Mouse (Mus musculus): Measurements from ENCODE around the gene Gm49322.

DNA sequence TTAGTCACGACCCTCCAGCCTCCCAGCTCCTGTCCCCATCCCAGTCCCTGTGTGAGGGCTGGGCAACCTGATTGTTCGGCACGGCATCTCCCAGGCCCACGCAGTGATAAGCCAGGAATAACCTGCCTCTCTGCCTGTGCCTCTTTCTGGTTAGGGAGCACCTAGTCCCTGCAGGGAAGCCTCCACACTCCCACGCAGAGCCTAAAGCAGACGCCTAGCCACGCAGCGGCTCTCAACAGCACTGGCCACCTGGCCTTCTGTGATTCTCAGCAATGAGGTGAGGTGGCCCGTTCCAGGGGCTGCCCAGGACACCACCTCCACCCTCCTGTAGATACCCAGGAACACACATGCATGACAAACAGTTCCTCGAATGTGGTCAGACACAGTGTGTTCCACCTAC, 44.6 kb downstream of the Gm49322 start:
- TF ChIP-seq CTCF (IDR thresholded peaks at IDR 0.05), result no peak
- TF ChIP-seq EP300 (IDR thresholded peaks at IDR 0.05), result no peak

Measured in lung, postnatal 0 days (tissue).